Mouse (Mus musculus): ENCODE results near the gene Thsd4.
"Not testable (repeated sequence)": the region's sequence is repeated elsewhere in the genome, so short reads cannot be mapped to it uniquely, and the experiment has no call there.

Thsd4 gene

DNA sequence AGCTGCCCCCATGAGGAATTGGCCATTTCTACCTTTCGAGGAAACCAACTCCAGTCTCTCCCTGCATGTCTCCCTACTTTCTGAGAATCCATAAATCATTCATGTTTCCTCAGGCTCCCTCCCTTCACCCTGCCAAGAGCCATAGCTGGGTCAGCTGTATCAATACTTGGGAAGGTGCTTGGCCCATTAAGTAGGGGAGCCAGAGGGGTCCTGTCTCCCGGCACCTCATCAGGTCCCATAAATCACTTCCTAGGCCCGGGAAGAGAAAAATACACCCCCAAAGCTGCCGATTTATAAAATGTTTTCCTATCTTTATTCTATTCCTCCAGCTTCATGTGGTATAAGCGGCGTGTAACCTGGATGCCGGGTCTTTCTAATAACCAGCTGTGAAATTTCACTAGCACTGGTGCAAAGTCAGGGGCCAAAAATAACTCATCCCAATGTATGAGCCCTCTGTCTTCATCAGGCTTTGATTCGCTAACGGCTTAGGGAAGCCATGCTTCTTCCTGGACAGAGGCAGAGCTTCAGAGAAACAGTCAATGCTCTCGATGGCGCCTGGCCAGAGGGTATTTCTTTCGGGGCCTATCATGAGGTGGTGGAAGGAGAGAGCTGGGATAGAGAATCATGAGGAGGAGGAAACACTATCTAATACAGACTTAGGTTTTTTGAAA is 323.2 kb downstream of the Thsd4 start:
- no peak for DNase-seq

DNA sequence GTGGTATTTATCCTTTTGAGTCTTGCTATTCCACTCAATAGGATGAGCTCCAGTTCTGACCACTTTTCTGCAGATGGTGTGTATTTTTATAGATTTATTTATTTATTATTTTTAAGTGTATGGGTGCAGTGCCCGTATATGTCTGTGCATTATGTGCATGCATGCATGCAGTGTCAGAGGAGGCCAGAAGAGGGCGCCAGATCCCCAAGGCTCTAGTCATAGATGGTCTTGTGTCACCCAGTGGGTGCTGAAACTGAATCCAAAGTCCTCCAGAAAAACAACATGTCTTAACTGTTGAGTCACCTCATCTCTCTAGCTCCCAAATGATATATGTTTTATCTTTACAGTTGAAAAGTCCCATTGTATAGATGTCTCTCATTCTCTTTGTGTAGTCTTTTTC is 326.3 kb downstream of the Thsd4 start:
- peak; percentile 12 for DNase-seq

DNA sequence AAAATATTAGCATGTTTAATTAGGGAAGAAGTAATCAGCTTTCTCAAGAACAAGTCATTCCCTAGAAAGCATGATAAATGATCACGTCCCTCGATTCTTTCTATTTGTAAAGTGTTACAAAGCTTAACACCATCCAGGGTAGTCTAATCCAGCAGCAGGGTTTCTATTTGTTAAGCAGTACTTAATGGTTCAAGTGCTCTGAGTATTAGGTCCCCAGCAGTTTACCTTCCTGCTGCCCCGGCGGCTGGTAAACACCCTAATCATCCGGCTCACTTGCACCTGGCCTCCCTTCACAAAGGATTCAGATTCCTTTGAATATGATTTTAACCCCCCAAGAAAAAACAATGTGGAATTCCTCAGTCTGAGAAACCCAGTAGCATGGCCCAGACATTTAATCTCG is 326.9 kb downstream of the Thsd4 start:
- DNase-seq = no peak

DNA sequence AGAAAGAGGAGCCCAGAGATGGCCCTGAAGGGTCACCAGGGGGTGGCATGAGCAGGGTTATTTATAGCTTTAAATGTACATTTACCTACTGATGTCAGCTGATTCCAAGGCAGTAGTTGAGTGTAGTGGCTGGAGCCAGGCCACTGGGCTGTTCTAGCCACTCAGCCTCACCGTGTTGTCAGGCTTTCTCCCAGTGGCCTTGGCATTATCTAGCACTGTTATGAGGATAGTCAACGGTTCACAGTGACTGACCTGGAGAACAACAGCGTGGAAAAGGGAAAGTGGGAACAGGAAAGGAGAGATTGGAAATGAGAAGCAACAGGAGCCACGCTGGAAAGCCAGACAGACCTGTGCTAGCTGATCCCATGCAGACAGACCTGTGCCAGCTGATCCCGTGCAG is 329.5 kb downstream of the Thsd4 start:
- DNase-seq = no peak

DNA sequence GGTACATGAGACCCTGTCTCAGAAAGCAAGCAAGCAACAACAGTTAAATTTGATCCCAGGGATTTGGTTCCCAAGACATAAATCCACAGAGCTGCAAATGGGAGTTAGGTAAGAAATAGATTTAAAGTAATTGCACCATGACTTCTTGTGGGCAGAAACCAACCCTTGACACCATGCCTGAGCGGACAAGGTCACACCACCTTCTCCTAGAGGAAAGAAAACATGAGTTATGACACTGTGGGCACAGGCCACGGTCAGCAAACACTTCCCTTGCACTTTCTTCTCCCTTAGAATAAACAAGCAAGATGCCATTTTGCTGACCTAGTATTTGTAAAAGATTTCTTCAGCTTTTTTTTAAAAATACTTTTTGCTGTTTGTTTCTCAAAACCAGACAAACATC is 334.4 kb downstream of the Thsd4 start:
- DNase-seq = no peak

DNA sequence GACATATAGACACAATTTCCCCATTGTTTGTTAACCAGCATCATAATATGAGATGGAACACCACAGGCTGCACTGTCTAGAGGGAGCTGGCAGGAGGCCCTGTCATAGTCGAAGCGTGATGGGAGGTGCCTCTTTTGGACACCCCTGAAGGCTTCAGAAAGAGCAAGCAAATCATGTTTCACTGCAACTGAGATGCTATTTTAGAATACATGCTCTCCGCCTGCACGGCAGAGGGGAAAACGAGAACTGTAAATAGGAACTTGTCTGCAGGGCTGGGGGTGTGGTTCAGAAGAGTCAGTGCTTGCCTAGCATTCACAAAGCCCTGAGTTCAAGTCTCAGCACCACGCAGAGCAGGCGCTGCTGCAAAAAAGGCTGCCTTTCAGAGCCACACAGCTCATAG is 334.9 kb downstream of the Thsd4 start:
- DNase-seq = peak; percentile 15

DNA sequence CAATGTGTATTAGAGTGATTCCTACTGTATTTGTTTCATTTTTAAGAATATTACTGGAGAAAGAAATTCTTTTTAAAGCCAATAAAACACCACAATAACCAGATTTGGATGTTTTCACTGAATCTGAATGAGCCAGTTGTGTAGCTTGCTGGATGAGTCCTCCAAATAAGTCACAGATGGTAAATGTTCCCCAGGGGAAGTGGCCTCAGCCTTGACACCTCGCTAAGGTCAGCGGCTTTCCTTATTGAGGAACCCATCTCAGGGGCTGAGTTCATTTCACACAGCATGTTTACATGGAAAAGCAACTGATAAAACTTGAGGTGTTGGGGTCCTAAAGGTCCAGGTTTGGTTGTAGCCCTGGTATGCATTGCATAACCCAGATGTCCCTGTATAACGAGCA is 337.8 kb downstream of the Thsd4 start:
- DNase-seq = no peak

DNA sequence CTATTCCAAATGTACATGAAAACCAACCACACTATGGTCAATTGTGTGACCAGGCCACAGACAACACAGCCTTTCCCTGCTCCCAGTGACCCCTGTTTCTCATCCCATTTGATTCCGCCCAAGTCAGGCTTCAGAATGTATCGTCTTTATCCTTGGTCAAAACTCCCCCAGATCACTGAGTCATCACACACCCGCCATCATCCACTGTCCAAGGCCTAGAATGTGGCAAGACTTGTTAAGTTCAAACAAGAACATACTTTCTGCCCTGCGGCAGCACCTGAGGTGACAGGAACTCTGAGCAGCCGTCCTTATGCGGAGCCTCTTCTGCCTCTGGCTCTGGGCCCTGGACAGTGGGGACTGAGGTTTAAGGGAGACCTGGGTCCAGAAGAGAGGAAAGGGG is 339.5 kb downstream of the Thsd4 start:
- no peak for DNase-seq

DNA sequence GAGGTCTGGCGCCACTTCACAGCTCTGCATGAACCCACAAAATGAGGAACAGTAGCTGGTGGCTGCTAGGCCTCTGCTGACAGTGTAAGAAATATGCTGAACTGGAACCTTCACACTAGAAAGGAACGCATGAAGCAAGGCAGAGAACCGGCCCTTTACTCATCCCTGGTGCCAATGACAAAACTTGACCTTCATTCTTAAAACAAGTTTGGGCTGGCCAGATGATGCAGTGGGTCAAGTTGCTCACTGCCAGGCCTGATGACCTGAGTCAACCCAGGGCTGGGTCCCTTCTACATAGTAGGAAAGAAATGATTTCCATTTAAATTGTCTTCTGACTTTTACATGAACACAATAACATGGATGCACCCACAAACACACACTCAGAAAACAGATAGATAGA is 340.9 kb downstream of the Thsd4 start:
- no peak for DNase-seq

DNA sequence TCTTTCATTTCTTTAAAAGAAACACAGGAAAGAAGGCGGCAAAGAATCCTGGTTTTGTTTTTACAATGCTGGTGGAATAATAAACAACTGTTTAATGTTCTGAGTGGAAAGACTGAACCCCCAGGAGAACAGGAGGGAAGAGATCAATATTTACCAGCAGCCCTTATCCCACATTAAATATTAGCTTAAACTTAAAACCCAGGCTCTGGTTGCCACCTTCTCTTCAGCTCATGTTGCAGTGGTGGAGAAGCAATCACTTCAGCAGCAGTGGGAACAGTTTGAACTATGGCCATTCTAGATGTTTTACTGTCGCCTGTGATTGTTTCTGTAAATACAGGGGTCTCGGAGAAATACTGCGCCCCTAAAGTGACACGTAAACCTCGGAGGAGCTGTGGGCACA is 341.7 kb downstream of the Thsd4 start:
- DNase-seq = no peak

DNA sequence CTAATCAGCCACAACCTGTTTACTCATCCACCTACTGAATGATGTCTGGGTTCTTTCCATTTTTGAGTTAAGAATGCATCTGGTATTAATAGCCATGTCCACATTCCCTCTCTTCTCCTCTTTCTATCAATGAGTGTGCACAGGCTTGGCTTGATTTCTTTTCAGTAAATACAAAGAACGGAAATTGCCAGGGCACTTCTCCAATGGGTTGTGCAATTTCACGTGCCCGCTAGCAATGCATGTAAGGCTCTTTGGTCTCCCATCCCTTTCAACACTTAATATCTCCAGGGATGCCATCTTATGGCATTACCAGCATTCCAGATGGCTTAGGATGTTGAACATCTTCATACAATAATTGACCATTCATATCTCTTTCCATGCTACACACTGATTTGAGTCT is 345.5 kb downstream of the Thsd4 start:
- no peak for DNase-seq

DNA sequence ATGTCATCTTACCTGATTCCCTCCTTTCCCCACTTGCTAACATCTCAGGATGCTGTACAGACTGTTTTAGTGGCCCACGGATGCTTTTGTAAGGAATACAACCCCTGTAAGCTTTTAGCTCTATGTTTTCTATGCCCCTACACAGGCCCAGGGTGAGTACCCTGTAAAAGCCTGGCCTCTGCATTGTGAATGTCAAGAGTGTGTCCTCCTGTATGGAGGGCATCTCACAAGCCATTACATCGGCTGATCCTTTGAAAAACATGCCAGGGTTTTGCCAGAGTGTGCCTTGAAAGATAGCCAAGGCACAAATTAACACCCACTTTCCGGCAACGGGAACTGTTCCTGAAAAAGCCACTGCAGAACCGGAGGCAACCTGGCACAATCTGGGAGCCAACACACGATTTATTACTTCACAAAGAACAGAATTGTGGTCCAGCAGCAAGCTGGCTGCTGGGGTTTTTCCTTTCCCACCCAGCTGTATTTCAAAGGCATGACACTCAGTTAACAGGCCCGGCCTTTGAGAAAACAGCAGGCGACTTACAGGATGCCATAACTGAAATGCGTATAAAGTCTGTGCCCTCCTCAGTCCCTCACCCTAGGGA is 349.3 kb downstream of the Thsd4 start:
- DNase-seq = not testable (repeated sequence)

DNA sequence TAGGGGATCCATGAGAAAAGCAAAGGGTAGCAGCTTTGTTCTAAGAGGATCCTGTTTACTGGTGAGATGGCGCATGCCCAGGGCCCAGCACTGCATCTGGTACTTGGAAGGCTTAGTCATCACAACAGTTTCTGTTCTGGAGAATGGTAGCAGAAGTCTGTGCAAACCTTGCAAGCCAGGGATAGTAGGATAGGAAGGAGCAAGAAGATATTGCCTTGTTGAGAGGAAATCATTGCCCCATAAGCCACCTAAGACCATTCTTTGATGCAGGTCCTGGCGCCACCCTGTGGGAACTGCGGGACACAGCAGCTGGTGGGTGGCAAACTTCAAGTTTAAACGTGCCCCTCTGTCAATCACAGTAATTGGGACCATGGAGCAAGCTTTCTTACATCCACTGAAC is 354.9 kb downstream of the Thsd4 start:
- peak; percentile 51 for DNase-seq

DNA sequence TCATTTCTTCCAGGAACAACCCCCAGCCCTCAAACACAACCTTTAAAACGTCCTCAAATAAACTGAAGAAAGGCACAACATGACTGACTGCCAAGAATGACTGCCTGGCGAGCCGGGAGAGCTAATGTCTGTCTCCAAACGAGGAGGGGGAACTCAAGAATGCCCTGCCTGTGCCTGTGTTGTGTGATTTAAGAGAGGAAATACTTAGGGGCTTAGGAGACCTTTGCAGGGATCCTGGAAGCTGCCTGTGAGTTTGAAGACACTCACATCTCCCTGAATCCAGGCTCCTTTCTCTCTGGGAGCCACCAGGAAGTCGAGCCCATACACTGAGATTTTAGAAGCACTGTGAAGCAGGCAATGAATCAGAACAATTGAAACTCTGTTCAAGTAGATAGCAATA is 361.0 kb downstream of the Thsd4 start:
- DNase-seq = no peak

DNA sequence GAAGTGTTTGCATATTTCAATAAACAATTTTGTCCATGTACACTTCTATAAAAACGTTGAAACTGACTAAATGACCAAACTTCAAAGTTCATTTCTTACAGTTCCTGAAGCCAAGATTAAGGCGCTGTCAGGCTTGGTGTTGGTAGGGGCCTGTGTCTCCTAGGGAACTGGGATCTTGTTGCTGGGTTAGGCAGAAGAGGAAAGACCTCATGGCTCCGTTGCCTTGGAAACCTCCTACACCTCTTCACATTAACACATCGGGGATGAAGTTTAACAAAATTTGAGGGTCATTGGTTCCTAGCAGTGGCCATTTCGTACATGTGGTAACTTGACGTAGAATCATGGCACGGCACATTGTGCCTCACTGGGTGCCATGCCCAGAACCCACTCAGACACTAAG is 361.7 kb downstream of the Thsd4 start:
- DNase-seq = no peak

DNA sequence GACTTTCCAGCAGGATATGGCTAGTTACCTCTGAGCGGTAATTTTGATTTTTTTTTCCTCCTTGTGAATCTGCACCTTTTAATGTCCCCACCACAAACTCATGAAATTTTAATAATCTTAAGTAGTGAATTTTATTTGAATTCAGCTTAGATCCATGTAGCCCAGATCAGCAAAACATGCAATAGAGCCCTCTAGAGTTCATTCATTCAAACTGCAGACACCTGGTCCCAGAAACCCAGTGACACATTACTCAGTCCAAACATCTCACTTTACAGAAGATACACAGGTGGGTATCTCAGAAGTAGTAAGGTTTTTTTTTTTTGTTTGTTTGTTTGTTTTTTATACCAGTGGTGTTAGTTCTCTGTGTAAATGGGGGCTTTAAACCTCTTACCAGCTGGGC is 368.9 kb downstream of the Thsd4 start:
- no peak for DNase-seq

DNA sequence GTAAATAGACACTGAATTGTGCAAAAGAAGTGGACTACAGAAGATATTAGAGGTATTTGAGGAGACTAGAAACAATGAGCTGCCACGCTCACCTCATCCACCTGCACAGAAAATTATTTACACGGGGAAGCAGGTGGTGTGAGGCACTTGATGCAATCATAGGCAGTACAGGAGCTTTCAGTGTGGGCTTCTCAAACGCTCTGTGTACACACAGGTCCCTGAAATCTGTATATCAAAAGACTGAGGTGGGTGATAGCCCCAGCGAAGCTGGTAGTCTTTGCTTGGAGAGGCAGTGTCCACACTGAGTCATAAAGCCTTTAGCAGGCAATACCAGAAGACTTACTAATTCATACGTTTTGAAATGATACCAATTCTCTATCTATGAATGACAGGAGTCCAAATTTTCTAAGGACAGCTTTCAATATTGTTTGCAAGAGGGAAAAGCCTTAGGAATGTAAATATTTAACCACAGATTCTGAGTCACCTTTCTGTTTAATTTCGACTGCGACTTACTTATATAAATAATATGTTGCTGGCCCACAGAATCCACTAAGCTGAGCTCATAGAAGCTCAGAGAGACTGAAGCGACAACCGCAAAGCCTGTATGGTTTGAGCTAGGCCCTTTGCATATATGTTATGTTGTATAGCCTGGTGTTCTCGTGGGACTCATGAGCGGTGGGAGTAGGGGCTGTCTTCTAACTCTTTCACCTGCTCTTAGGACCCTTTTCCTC is 369.8 kb downstream of the Thsd4 start:
- no peak for DNase-seq

DNA sequence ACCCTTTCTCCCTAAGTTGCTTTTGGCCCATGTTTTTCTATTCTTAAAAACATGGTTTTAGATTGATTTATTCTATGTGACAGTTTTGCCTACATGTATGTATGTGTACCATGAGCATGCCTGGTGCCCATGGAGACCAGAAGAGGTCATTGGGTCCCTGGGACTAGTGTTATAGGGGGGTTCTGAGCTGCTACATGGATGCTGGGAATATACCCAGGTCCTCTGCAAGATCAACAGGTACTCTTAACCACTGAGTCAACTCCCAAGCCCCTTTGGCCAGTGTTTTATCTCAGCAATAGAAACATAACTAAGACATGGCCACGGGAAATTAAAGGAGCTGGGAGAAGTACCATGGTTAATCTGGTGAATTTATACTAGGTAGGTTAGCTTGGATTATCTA is 371.3 kb downstream of the Thsd4 start:
- DNase-seq = no peak

DNA sequence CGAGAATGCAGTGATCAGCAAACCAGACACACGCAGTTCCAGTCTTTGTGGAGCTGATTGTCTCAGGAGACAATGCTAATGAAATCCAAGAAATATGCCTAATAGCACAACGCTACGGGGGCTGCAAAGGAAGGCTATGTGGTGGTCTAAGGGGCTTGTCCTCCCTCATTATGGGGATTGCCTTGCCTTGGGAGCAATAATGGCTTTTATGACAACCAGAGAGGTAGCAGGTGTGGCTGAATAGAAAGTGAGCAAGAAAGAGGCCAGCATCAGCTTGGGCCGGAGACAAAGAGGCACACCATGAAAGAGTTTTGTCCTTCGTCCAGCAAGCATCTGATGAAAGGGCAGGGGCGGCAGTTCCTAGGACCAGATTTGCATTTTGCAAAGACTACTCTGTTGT is 372.9 kb downstream of the Thsd4 start:
- DNase-seq = no peak

DNA sequence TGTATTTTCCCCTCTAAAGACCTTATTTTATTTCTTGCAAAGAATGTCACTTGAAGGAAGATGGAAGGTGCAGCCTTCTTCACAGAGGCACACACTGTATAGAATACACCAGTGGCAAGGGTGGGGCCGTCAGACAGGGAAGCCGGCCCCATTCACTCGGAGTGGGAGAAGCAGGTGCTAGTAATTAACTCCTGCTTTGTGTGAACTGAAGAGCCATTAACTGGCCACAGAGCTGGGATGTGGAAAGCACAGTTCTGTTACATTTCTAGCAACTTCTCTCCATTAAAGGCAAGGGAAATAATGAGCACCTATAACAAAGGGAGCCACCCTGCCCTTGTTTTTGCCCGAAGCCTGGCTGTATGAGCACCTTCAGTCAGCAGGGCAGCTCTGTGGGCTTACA is 374.4 kb downstream of the Thsd4 start:
- no peak for DNase-seq

DNA sequence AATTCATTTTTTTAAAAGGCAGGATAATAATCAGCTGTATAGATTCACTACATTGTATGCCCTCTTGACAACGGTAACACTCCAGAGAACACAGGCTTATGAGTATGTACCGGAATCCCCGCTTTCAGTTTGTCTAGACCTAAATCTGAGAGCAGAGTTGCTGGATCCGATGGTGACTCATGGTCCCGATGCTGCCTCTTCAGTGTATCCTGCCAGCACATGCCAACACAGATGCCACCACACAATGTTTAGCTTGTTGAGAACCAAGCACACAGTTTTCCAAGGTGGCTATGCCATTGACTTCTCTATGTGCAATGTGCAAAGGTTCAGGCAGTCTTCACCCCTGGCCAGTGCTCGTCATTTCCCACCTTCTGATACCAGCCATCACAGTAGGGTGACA is 378.0 kb downstream of the Thsd4 start:
- no peak for DNase-seq

DNA sequence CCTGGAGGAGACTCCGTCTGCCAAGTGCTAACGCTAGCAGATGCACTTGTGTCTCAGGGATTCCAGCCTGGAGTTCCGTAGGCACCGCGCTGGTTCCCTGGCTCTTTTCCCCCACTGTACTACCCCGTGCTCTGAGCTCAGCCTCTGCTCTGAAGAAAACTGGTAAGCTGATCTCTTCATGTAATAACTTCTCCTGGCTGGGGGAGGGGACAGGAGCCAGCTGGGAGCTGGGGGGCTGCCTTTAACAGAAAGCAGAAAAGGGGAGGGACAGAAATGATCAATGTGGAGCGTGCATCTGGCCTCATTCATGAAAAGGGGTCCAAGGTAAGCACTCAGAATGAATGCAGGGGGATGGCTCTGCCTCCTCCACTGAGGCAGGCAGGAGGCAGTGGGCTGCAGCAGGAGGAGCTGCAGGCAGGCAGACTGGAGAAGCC is 380.7 kb downstream of the Thsd4 start:
- no peak for DNase-seq

DNA sequence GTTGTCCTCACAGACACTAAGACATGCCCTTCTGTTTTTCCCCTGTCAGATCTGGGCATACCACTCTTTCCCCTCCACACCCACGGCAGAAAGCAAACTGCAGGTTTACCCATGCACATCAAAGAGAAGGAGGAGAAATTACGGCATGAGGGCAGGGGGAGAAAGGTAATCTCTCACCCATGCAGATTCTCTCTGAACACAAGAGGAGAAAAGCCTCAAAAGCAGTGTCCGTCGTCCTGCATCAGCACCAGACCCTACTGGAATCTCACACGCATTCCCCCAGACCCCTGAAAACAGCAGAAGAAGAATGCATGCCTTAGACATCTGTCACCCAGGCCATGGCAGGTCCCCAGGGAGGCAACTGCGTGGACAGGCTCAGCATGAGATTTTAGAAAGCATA is 381.4 kb downstream of the Thsd4 start:
- no peak for DNase-seq

DNA sequence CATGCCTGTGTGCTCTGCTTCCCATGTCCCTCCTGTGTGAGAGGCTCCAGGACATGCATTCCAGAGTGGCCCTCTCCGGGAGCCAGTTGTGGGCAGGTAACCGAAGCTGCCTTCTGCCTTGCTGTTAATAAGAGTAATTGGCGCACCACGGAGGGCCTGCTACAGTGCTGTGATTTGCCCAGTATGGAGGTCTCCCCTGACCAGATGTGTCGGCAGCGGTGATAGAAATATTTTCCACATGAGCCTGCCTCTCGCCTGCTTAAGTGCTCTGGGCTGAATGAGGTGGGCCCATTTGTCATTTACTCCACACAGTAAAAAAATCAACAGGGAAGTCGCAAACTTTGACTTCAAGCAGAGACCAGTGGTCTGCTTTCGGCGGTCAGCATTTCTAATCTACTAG is 382.4 kb downstream of the Thsd4 start:
- DNase-seq = no peak

All from right cerebral cortex, postnatal 14 days (tissue).